Mouse (Mus musculus): ENCODE data around the gene Rbm5. TPM values are rescaled to one million over a fixed set of nuclear protein-coding genes. Genes with fewer than 3 reads are reported as not detected.

Gene Rbm5
- 90.8 TPM for polyA plus RNA-seq (2014; fragmentation: Illumina TruSeq; extraction: RNeasy Lipid Tissue Mini Kit (QIAGEN cat#74804); ENCODE audit: low read depth, low replicate concordance)

GRCm38 (mm10) chr9:107770374-107771290 lies at the start of gene Rbm5:
TSS of gene Rbm5 (minus strand) at chr9:107770996.

GRCm38 (mm10) chr9:107709697-107710483 lies 60.9 kb downstream of the Rbm5 start, which contains the start of gene Sema3f:
TSS of gene Sema3f (minus strand) at chr9:107710475.

Other genes starting within 250 kb of the Rbm5 start
- gene Tmem115, start 237.1 kb downstream of the Rbm5 start, polyA plus RNA-seq (2014; fragmentation: Illumina TruSeq; extraction: RNeasy Lipid Tissue Mini Kit (QIAGEN cat#74804); ENCODE audit: low read depth, low replicate concordance): 0.20 TPM
- 7.2 TPM for gene Cyb561d2, start 228.8 kb downstream of the Rbm5 start, polyA plus RNA-seq (2014; fragmentation: Illumina TruSeq; extraction: RNeasy Lipid Tissue Mini Kit (QIAGEN cat#74804); ENCODE audit: low read depth, low replicate concordance)
- gene Nprl2, start 228.8 kb downstream of the Rbm5 start, polyA plus RNA-seq (2014; fragmentation: Illumina TruSeq; extraction: RNeasy Lipid Tissue Mini Kit (QIAGEN cat#74804); ENCODE audit: low read depth, low replicate concordance): 1.6 TPM
- gene Zmynd10, start 223.7 kb downstream of the Rbm5 start, polyA plus RNA-seq (2014; fragmentation: Illumina TruSeq; extraction: RNeasy Lipid Tissue Mini Kit (QIAGEN cat#74804); ENCODE audit: low read depth, low replicate concordance): 0.81 TPM
- 8.6 TPM for gene Rassf1, start 219.4 kb downstream of the Rbm5 start, polyA plus RNA-seq (2014; fragmentation: Illumina TruSeq; extraction: RNeasy Lipid Tissue Mini Kit (QIAGEN cat#74804); ENCODE audit: low read depth, low replicate concordance)
- gene Tusc2, start 207.7 kb downstream of the Rbm5 start, polyA plus RNA-seq (2014; fragmentation: Illumina TruSeq; extraction: RNeasy Lipid Tissue Mini Kit (QIAGEN cat#74804); ENCODE audit: low read depth, low replicate concordance): 24.5 TPM
- 1.8 TPM for gene Hyal2, start 203.1 kb downstream of the Rbm5 start, polyA plus RNA-seq (2014; fragmentation: Illumina TruSeq; extraction: RNeasy Lipid Tissue Mini Kit (QIAGEN cat#74804); ENCODE audit: low read depth, low replicate concordance)
- 3.0 TPM for gene Hyal1, start 194.1 kb downstream of the Rbm5 start, polyA plus RNA-seq (2014; fragmentation: Illumina TruSeq; extraction: RNeasy Lipid Tissue Mini Kit (QIAGEN cat#74804); ENCODE audit: low read depth, low replicate concordance)
- 2.0 TPM for gene Naa80, start 192.1 kb downstream of the Rbm5 start, polyA plus RNA-seq (2014; fragmentation: Illumina TruSeq; extraction: RNeasy Lipid Tissue Mini Kit (QIAGEN cat#74804); ENCODE audit: low read depth, low replicate concordance)
- gene Hyal3, start 190.2 kb downstream of the Rbm5 start, polyA plus RNA-seq (2014; fragmentation: Illumina TruSeq; extraction: RNeasy Lipid Tissue Mini Kit (QIAGEN cat#74804); ENCODE audit: low read depth, low replicate concordance): 0.24 TPM
- gene Ifrd2, start 183.4 kb downstream of the Rbm5 start, polyA plus RNA-seq (2014; fragmentation: Illumina TruSeq; extraction: RNeasy Lipid Tissue Mini Kit (QIAGEN cat#74804); ENCODE audit: low read depth, low replicate concordance): 33.1 TPM
- gene Sema3b, start 161.8 kb downstream of the Rbm5 start, polyA plus RNA-seq (2014; fragmentation: Illumina TruSeq; extraction: RNeasy Lipid Tissue Mini Kit (QIAGEN cat#74804); ENCODE audit: low read depth, low replicate concordance): 2.6 TPM
- gene Gnai2, start 135.6 kb downstream of the Rbm5 start, polyA plus RNA-seq (2014; fragmentation: Illumina TruSeq; extraction: RNeasy Lipid Tissue Mini Kit (QIAGEN cat#74804); ENCODE audit: low read depth, low replicate concordance): 18.2 TPM
- gene Slc38a3, start 101.5 kb downstream of the Rbm5 start, polyA plus RNA-seq (2014; fragmentation: Illumina TruSeq; extraction: RNeasy Lipid Tissue Mini Kit (QIAGEN cat#74804); ENCODE audit: low read depth, low replicate concordance): 1.4 TPM
- gene Gnat1, start 91.3 kb downstream of the Rbm5 start, polyA plus RNA-seq (2014; fragmentation: Illumina TruSeq; extraction: RNeasy Lipid Tissue Mini Kit (QIAGEN cat#74804); ENCODE audit: low read depth, low replicate concordance): not detected
- 1.9 TPM for gene Sema3f, start 60.5 kb downstream of the Rbm5 start, polyA plus RNA-seq (2014; fragmentation: Illumina TruSeq; extraction: RNeasy Lipid Tissue Mini Kit (QIAGEN cat#74804); ENCODE audit: low read depth, low replicate concordance)
- 64.7 TPM for gene Rbm6, start 102.2 kb upstream of the Rbm5 start, polyA plus RNA-seq (2014; fragmentation: Illumina TruSeq; extraction: RNeasy Lipid Tissue Mini Kit (QIAGEN cat#74804); ENCODE audit: low read depth, low replicate concordance)
- not detected for gene Mon1a, start 117.2 kb upstream of the Rbm5 start, polyA plus RNA-seq (2014; fragmentation: Illumina TruSeq; extraction: RNeasy Lipid Tissue Mini Kit (QIAGEN cat#74804); ENCODE audit: low read depth, low replicate concordance)
- not detected for gene Mst1r, start 135.9 kb upstream of the Rbm5 start, polyA plus RNA-seq (2014; fragmentation: Illumina TruSeq; extraction: RNeasy Lipid Tissue Mini Kit (QIAGEN cat#74804); ENCODE audit: low read depth, low replicate concordance)
- not detected for gene Actl11, start 157.5 kb upstream of the Rbm5 start, polyA plus RNA-seq (2014; fragmentation: Illumina TruSeq; extraction: RNeasy Lipid Tissue Mini Kit (QIAGEN cat#74804); ENCODE audit: low read depth, low replicate concordance)
- not detected for gene Camkv, start 164.7 kb upstream of the Rbm5 start, polyA plus RNA-seq (2014; fragmentation: Illumina TruSeq; extraction: RNeasy Lipid Tissue Mini Kit (QIAGEN cat#74804); ENCODE audit: low read depth, low replicate concordance)
- gene Traip, start 179.1 kb upstream of the Rbm5 start, polyA plus RNA-seq (2014; fragmentation: Illumina TruSeq; extraction: RNeasy Lipid Tissue Mini Kit (QIAGEN cat#74804); ENCODE audit: low read depth, low replicate concordance): not detected
- gene Uba7, start 204.5 kb upstream of the Rbm5 start, polyA plus RNA-seq (2014; fragmentation: Illumina TruSeq; extraction: RNeasy Lipid Tissue Mini Kit (QIAGEN cat#74804); ENCODE audit: low read depth, low replicate concordance): 1.1 TPM
- 0.32 TPM for gene Gm20661, start 212.1 kb upstream of the Rbm5 start, polyA plus RNA-seq (2014; fragmentation: Illumina TruSeq; extraction: RNeasy Lipid Tissue Mini Kit (QIAGEN cat#74804); ENCODE audit: low read depth, low replicate concordance)
- not detected for gene Inka1, start 214.9 kb upstream of the Rbm5 start, polyA plus RNA-seq (2014; fragmentation: Illumina TruSeq; extraction: RNeasy Lipid Tissue Mini Kit (QIAGEN cat#74804); ENCODE audit: low read depth, low replicate concordance)
- gene Cdhr4, start 221.5 kb upstream of the Rbm5 start, polyA plus RNA-seq (2014; fragmentation: Illumina TruSeq; extraction: RNeasy Lipid Tissue Mini Kit (QIAGEN cat#74804); ENCODE audit: low read depth, low replicate concordance): not detected
- not detected for gene Gm20662, start 225.4 kb upstream of the Rbm5 start, polyA plus RNA-seq (2014; fragmentation: Illumina TruSeq; extraction: RNeasy Lipid Tissue Mini Kit (QIAGEN cat#74804); ENCODE audit: low read depth, low replicate concordance)
- gene Ip6k1, start 231.5 kb upstream of the Rbm5 start, polyA plus RNA-seq (2014; fragmentation: Illumina TruSeq; extraction: RNeasy Lipid Tissue Mini Kit (QIAGEN cat#74804); ENCODE audit: low read depth, low replicate concordance): 65.5 TPM